22 mouse cellular contexts compared by ENCODE assay signal in the genomic region with DNA sequence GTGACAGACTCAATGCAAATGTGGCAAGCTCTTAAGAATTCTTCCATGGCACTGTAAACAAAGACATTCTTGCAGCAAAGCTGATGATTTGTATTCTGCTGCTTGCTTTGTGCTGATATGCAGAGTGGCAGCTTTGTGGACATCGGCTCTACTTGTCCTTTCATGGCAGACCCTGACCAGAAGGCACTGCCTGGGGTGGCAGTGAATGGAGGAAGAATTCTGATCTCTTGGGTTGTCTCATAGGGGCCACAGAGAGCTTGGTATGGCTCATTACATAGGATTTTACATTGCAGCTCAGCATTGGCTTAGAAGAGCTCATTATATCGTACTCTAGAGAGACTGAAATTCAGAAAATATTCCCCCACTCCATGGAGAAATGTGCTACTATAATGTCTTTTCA.
DNase-seq lines count a peak whose midpoint lies in the region; ATAC-seq lines count a peak whose summit lies in the region.
"Had no signal": no experiment of that assay in that cellular context is flagged by ENCODE, and none has a peak within 500 bp of the region (broad histone marks: within the 10 kb centered on the region; RNA-seq: fewer than 3 reads in every experiment).

No protein-coding gene starts in this region.

- H3K36me3 ChIP-seq in forebrain, embryonic 12.5 days (replicated peaks) = no peaks in the 10 kb centered on the region
- no peaks in the 10 kb centered on the region for H3K36me3 ChIP-seq in forebrain, embryonic 15.5 days
- H3K36me3 ChIP-seq in hindbrain, embryonic 12.5 days = no peaks in the 10 kb centered on the region
- H3K36me3 ChIP-seq in hindbrain, embryonic 13.5 days = no peaks in the 10 kb centered on the region
- no peaks in the 10 kb centered on the region for H3K36me3 ChIP-seq in midbrain, embryonic 13.5 days
- no peaks in the 10 kb centered on the region for H3K36me3 ChIP-seq in midbrain, embryonic 16.5 days (ENCODE audit: control insufficient read depth, insufficient read depth, low read length)
- no peaks in the 10 kb centered on the region for H3K36me3 ChIP-seq in midbrain, embryonic 15.5 days (replicated peaks)
- H3K36me3 ChIP-seq: forebrain, embryonic 10.5 days; intestine, embryonic 15.5 days had no signal

- no peak overlapping the region for H3K9ac ChIP-seq in forebrain, embryonic 12.5 days
- H3K9ac ChIP-seq in forebrain, embryonic 15.5 days (replicated peaks) = no peak overlapping the region
- no peak overlapping the region for H3K9ac ChIP-seq in hindbrain, embryonic 12.5 days
- no peak overlapping the region for H3K9ac ChIP-seq in hindbrain, embryonic 13.5 days
- H3K9ac ChIP-seq in midbrain, embryonic 13.5 days (replicated peaks) = no peak overlapping the region
- H3K9ac ChIP-seq in midbrain, embryonic 16.5 days (ENCODE audit: low read depth, low read length) = no peak overlapping the region
- H3K9ac ChIP-seq in midbrain, embryonic 15.5 days = no peak overlapping the region
- H3K9ac ChIP-seq: intestine, embryonic 15.5 days had no signal

- no peak for DNase-seq in thymus, postnatal 10 days (ENCODE audit: low spot score in 2 of 2)
- DNase-seq: adrenal gland, adult 2 months; adrenal gland, postnatal 14 days; B cell, adult 2 months; cerebellum, adult 18-20 months; cerebellum, adult 9-10 months; cerebellum, postnatal 14 days; gastrocnemius, adult 2 months; gastrocnemius, postnatal 14 days; heart, adult 11 months; kidney, adult 11 months had no signal

- no peak overlapping the region for H3K27ac ChIP-seq in forebrain, embryonic 12.5 days
- H3K27ac ChIP-seq in forebrain, embryonic 15.5 days (replicated peaks) = no peak overlapping the region
- no peak overlapping the region for H3K27ac ChIP-seq in hindbrain, embryonic 12.5 days
- H3K27ac ChIP-seq in hindbrain, embryonic 13.5 days = no peak overlapping the region
- no peak overlapping the region for H3K27ac ChIP-seq in midbrain, embryonic 13.5 days
- no peak overlapping the region for H3K27ac ChIP-seq in midbrain, embryonic 16.5 days (ENCODE audit: low read length)
- peak overlapping the region; percentile 41; the same call in 1 of the 2 replicates for H3K27ac ChIP-seq in midbrain, embryonic 15.5 days
- H3K27ac ChIP-seq: forebrain, embryonic 10.5 days; gastrocnemius, adult 2 months; intestine, embryonic 15.5 days had no signal

- no peaks in the 10 kb centered on the region for H3K27me3 ChIP-seq in forebrain, embryonic 12.5 days
- H3K27me3 ChIP-seq in forebrain, embryonic 15.5 days = no peaks in the 10 kb centered on the region
- H3K27me3 ChIP-seq in hindbrain, embryonic 12.5 days = no peaks in the 10 kb centered on the region
- H3K27me3 ChIP-seq in hindbrain, embryonic 13.5 days = no peaks in the 10 kb centered on the region
- H3K27me3 ChIP-seq in midbrain, embryonic 13.5 days = no peaks in the 10 kb centered on the region
- no peaks in the 10 kb centered on the region for H3K27me3 ChIP-seq in midbrain, embryonic 16.5 days (ENCODE audit: control insufficient read depth, insufficient read depth, low read depth, low read length)
- no peaks in the 10 kb centered on the region for H3K27me3 ChIP-seq in midbrain, embryonic 15.5 days (replicated peaks)
- H3K27me3 ChIP-seq: intestine, embryonic 15.5 days had no signal

- peaks cover 4% of the 10 kb centered on the region; the same call in 1 of the 2 replicates for H3K4me1 ChIP-seq in forebrain, embryonic 12.5 days
- no peaks in the 10 kb centered on the region for H3K4me1 ChIP-seq in forebrain, embryonic 15.5 days
- H3K4me1 ChIP-seq in hindbrain, embryonic 12.5 days = 0 out of 2 replicates have a peak, but pooled peaks cover 2% of the 10 kb centered on the region
- H3K4me1 ChIP-seq in hindbrain, embryonic 13.5 days (replicated peaks) = no peaks in the 10 kb centered on the region
- H3K4me1 ChIP-seq in midbrain, embryonic 13.5 days (replicated peaks) = peaks cover 5% of the 10 kb centered on the region
- H3K4me1 ChIP-seq in midbrain, embryonic 16.5 days (ENCODE audit: control insufficient read depth, insufficient read depth, low read length) = peaks cover 3% of the 10 kb centered on the region
- peaks cover 4% of the 10 kb centered on the region; the same call in 1 of the 2 replicates for H3K4me1 ChIP-seq in midbrain, embryonic 15.5 days
- H3K4me1 ChIP-seq: intestine, embryonic 15.5 days had no signal

- no peak overlapping the region for H3K4me2 ChIP-seq in forebrain, embryonic 12.5 days
- no peak overlapping the region for H3K4me2 ChIP-seq in forebrain, embryonic 15.5 days (replicated peaks)
- no peak overlapping the region for H3K4me2 ChIP-seq in hindbrain, embryonic 12.5 days (replicated peaks)
- H3K4me2 ChIP-seq in hindbrain, embryonic 13.5 days = no peak overlapping the region
- no peak overlapping the region for H3K4me2 ChIP-seq in midbrain, embryonic 13.5 days (replicated peaks)
- H3K4me2 ChIP-seq in midbrain, embryonic 16.5 days (ENCODE audit: low read length) = no peak overlapping the region
- no peak overlapping the region for H3K4me2 ChIP-seq in midbrain, embryonic 15.5 days
- H3K4me2 ChIP-seq: heart, embryonic 11.5 days; intestine, embryonic 15.5 days had no signal

- WGBS in forebrain, embryonic 12.5 days = 37% methylated on average over 2 of the region's 2 CpGs
- 39% methylated on average over 2 of the region's 2 CpGs for WGBS in forebrain, embryonic 15.5 days
- 64% methylated on average over 2 of the region's 2 CpGs for WGBS in hindbrain, embryonic 12.5 days
- 41% methylated on average over 2 of the region's 2 CpGs for WGBS in hindbrain, embryonic 13.5 days
- WGBS in midbrain, embryonic 13.5 days = 51% methylated on average over 2 of the region's 2 CpGs
- 38% methylated on average over 2 of the region's 2 CpGs for WGBS in midbrain, embryonic 16.5 days
- WGBS in midbrain, embryonic 15.5 days = 39% methylated on average over 2 of the region's 2 CpGs

- ATAC-seq in forebrain, embryonic 12.5 days (ENCODE audit: low FRiP score) = peak; percentile 39; the same call in 1 of the 2 replicates
- ATAC-seq in forebrain, embryonic 15.5 days (replicated peaks) = no peak
- 0 out of 2 replicates have a peak, but pooled peaks have one; percentile 38 for ATAC-seq in hindbrain, embryonic 12.5 days (ENCODE audit: low FRiP score)
- no peak for ATAC-seq in hindbrain, embryonic 13.5 days (ENCODE audit: low FRiP score)
- peak; percentile 55; the same call in 1 of the 2 replicates for ATAC-seq in midbrain, embryonic 13.5 days
- no peak for ATAC-seq in midbrain, embryonic 16.5 days
- ATAC-seq in midbrain, embryonic 15.5 days (replicated peaks) = peak; percentile 60; the same call in 1 of the 2 replicates
- ATAC-seq: forebrain, embryonic 16.5 days; intestine, embryonic 15.5 days had no signal

- no peak overlapping the region for H3K4me3 ChIP-seq in forebrain, embryonic 12.5 days (replicated peaks)
- H3K4me3 ChIP-seq in forebrain, embryonic 15.5 days = no peak overlapping the region
- H3K4me3 ChIP-seq in hindbrain, embryonic 12.5 days = no peak overlapping the region
- no peak overlapping the region for H3K4me3 ChIP-seq in hindbrain, embryonic 13.5 days
- no peak overlapping the region for H3K4me3 ChIP-seq in midbrain, embryonic 13.5 days (replicated peaks)
- H3K4me3 ChIP-seq in midbrain, embryonic 16.5 days (ENCODE audit: low read depth, low read length) = no peak overlapping the region
- no peak overlapping the region for H3K4me3 ChIP-seq in midbrain, embryonic 15.5 days
- H3K4me3 ChIP-seq: forebrain, embryonic 10.5 days; gastrocnemius, adult 2 months; intestine, embryonic 15.5 days had no signal

- no peaks in the 10 kb centered on the region for H3K9me3 ChIP-seq in forebrain, embryonic 12.5 days
- H3K9me3 ChIP-seq in forebrain, embryonic 15.5 days = no peaks in the 10 kb centered on the region
- H3K9me3 ChIP-seq in hindbrain, embryonic 12.5 days (replicated peaks) = no peaks in the 10 kb centered on the region
- H3K9me3 ChIP-seq in hindbrain, embryonic 13.5 days = no peaks in the 10 kb centered on the region
- H3K9me3 ChIP-seq in midbrain, embryonic 13.5 days = no peaks in the 10 kb centered on the region
- no peaks in the 10 kb centered on the region for H3K9me3 ChIP-seq in midbrain, embryonic 16.5 days (replicated peaks; ENCODE audit: control insufficient read depth, low read length, poor library complexity, severe bottlenecking)
- no peaks in the 10 kb centered on the region for H3K9me3 ChIP-seq in midbrain, embryonic 15.5 days
- H3K9me3 ChIP-seq: forebrain, embryonic 10.5 days; intestine, embryonic 15.5 days had no signal

Comparison
In these comparisons a context has a peak if more than half of its experiments do, and no peak if none do; other contexts are left out.
1. ATAC-seq: peak in forebrain, embryonic 12.5 days (single experiment), hindbrain, embryonic 12.5 days (single experiment), midbrain, embryonic 13.5 days (single experiment) and midbrain, embryonic 15.5 days (single experiment); none in forebrain, embryonic 15.5 days (single experiment), hindbrain, embryonic 13.5 days (single experiment) and midbrain, embryonic 16.5 days (single experiment).